Mouse (Mus musculus) c-Kit-positive CD71-positive TER-119-negative erythroid progenitor cells, embryonic 14.5 days (primary cell): ENCODE measurements at regions not wholly inside any gene's neighbourhood (a gene's known extent, or its start where the extent isn't known, plus 50 kb on each side); places are given as distances from the start of the nearest gene placed in this dataset.

Experiments
- DNase-seq: peaks from one replicate; pipeline ENCODE4 v3.0.0-alpha.2; 2013; ENCODE audit warnings: low read depth

GRCm38 (mm10) chr19:21214253-21214652 is 57.8 kb upstream of the Zfand5 start:
- no peak for DNase-seq

GRCm38 (mm10) chr19:21193461-21193860 is 78.6 kb upstream of the Zfand5 start:
- no peak for DNase-seq

- DNase-seq, result no peak
Observed at GRCm38 (mm10) chr19:21192576-21192975, 79.5 kb upstream of the Zfand5 start.

- no peak for DNase-seq
Observed at GRCm38 (mm10) chr19:21189216-21189615, 82.9 kb upstream of the Zfand5 start.

- no peak for DNase-seq
Observed at GRCm38 (mm10) chr19:21186656-21187055, 85.4 kb upstream of the Zfand5 start.

GRCm38 (mm10) chr19:21186016-21186415 is 86.1 kb upstream of the Zfand5 start:
- no peak for DNase-seq

- no peak for DNase-seq
Observed at GRCm38 (mm10) chr19:21183028-21183427, 89.0 kb upstream of the Zfand5 start.

- DNase-seq, result no peak
Observed at GRCm38 (mm10) chr19:21179886-21180285, 92.2 kb upstream of the Zfand5 start.

GRCm38 (mm10) chr19:21175426-21175831 is 96.6 kb upstream of the Zfand5 start:
- DNase-seq, result no peak

GRCm38 (mm10) chr19:21174636-21175035 is 97.4 kb upstream of the Zfand5 start:
- DNase-seq, result no peak

- DNase-seq, result no peak
Observed at GRCm38 (mm10) chr19:21173896-21174483, 98.1 kb upstream of the Zfand5 start.

- DNase-seq, result no peak
Observed at GRCm38 (mm10) chr19:21171191-21171590, 100.9 kb upstream of the Zfand5 start.

- DNase-seq, result no peak
Observed at GRCm38 (mm10) chr19:21170785-21171184, 101.3 kb upstream of the Zfand5 start.

GRCm38 (mm10) chr19:21166939-21167338 is 105.1 kb upstream of the Zfand5 start:
- DNase-seq, result no peak

- no peak for DNase-seq
Observed at GRCm38 (mm10) chr19:21166465-21166860, 105.6 kb upstream of the Zfand5 start.

GRCm38 (mm10) chr19:21165763-21166464 is 106.2 kb upstream of the Zfand5 start:
- DNase-seq, result no peak

GRCm38 (mm10) chr19:21163978-21164377 is 108.1 kb upstream of the Zfand5 start:
- DNase-seq, result no peak

GRCm38 (mm10) chr19:21160946-21161345 is 111.1 kb upstream of the Zfand5 start:
- DNase-seq, result no peak

GRCm38 (mm10) chr19:21159189-21160137 is 112.6 kb upstream of the Zfand5 start:
- DNase-seq, result no peak

- no peak for DNase-seq
Observed at GRCm38 (mm10) chr19:21154162-21154561, 117.9 kb upstream of the Zfand5 start.

- DNase-seq, result no peak
Observed at GRCm38 (mm10) chr19:21152027-21152426, 120.1 kb upstream of the Zfand5 start.

GRCm38 (mm10) chr19:21150849-21151248 is 121.2 kb upstream of the Zfand5 start:
- no peak for DNase-seq

GRCm38 (mm10) chr19:21150241-21150640 is 121.8 kb upstream of the Zfand5 start:
- DNase-seq, result no peak
